Mouse (Mus musculus) layer of hippocampus, adult 2 months (tissue): Measurements from ENCODE around the gene Npw. TPM values are rescaled to one million over a fixed set of nuclear protein-coding genes. Genes with fewer than 3 reads are reported as not detected.
"Not testable (repeated sequence)": the region's sequence is repeated elsewhere in the genome, so short reads cannot be mapped to it uniquely, and the experiment has no call there.

ENCODE experiments used
- DNase-seq, 2 experiments: peaks; one replicate each; pipeline ENCODE4 v3.0.0; 2022; ENCODE audit warnings: low spot score in 2 of 2
- H3K27ac ChIP-seq: fragments of 200-600 bp; 2 replicates; pipeline ENCODE4 v1.8.1; 2022
- H3K4me3 ChIP-seq: fragments of 200-600 bp; 2 replicates; pipeline ENCODE4 v1.8.1; 2022; ENCODE audit warnings: mild to moderate bottlenecking
- CTCF ChIP-seq: fragments of 200-600 bp; conservative IDR thresholded peaks from 2 replicates; pipeline ENCODE4 v1.8.1; 2022; ENCODE audit warnings: antibody characterized with exemption, mild to moderate bottlenecking, moderate library complexity
- total RNA-seq, 2 experiments: library from RNA; stranded (reverse); gene quantifications; 2 replicates each; pipeline ENCODE4 v1.2.3; 2021

Gene Npw
- total RNA-seq, 2 experiments from 2014 or later, result 2.0 to 2.3 TPM

- DNase-seq, result peak; percentile 55 to 59
- Histone ChIP-seq H3K4me3 (no peak overlapping the region), H3K27ac (no peak overlapping the region)
- peak; percentile 84 for TF ChIP-seq CTCF
Measured at GRCm38 (mm10) chr17:24667416-24667815, 9.2 kb upstream of the Npw start.

- not testable (repeated sequence) for H3K4me3 ChIP-seq, H3K27ac ChIP-seq, DNase-seq
Measured at GRCm38 (mm10) chr17:24667011-24667410, 8.8 kb upstream of the Npw start.

- Histone ChIP-seq H3K4me3 (no peak overlapping the region), H3K27ac (no peak overlapping the region)
- no peak for DNase-seq
- TF ChIP-seq CTCF, result no peak
Measured at GRCm38 (mm10) chr17:24654969-24655368, 3.3 kb downstream of the Npw start.

GRCm38 (mm10) chr17:24653967-24654710 lies 4.1 kb downstream of the Npw start:
- peak in 1 of 2 experiments; percentile 68 for DNase-seq
- H3K27ac ChIP-seq, result peak overlapping the region; percentile 29; the same call in 1 of the 2 replicates
- TF ChIP-seq CTCF, result peak; percentile 92
- H3K4me3 ChIP-seq, result no peak overlapping the region; the same call in 1 of the 2 replicates

- Histone ChIP-seq H3K4me3 (no peak overlapping the region), H3K27ac (no peak overlapping the region)
- no peak for TF ChIP-seq CTCF
- DNase-seq, result no peak
Measured at GRCm38 (mm10) chr17:24651835-24652234, 6.4 kb downstream of the Npw start.

GRCm38 (mm10) chr17:24650766-24651165 lies 7.5 kb downstream of the Npw start:
- no peak for TF ChIP-seq CTCF
- Histone ChIP-seq H3K27ac (peak overlapping the region; percentile 91; the same call in 1 of the 2 replicates), H3K4me3 (peak overlapping the region; percentile 84; the same call in 1 of the 2 replicates)
- DNase-seq, result no peak

GRCm38 (mm10) chr17:24650070-24650616 lies 8.1 kb downstream of the Npw start, which contains the start of gene Slc9a3r2:
TSS of gene Slc9a3r2 (minus strand) at chr17:24650327.
- peak within 1 kb of the TSS; percentile 91 for H3K27ac ChIP-seq
- TF ChIP-seq CTCF, result no peak
- peak within 1 kb of the TSS; percentile 84 for H3K4me3 ChIP-seq
- DNase-seq, result peak in 1 of 2 experiments; percentile 25

GRCm38 (mm10) chr17:24649581-24650069 lies 8.6 kb downstream of the Npw start:
- DNase-seq, result no peak
- Histone ChIP-seq H3K27ac (peak overlapping the region; percentile 91), H3K4me3 (peak overlapping the region; percentile 84)
- peak; percentile 18; the same call in 1 of the 2 replicates for TF ChIP-seq CTCF

GRCm38 (mm10) chr17:24648731-24649377 lies 9.4 kb downstream of the Npw start:
- no peak for DNase-seq
- Histone ChIP-seq H3K27ac (peak overlapping the region; percentile 91), H3K4me3 (peak overlapping the region; percentile 84)
- TF ChIP-seq CTCF, result no peak

GRCm38 (mm10) chr17:24647493-24647892 lies 10.8 kb downstream of the Npw start:
- DNase-seq, result no peak
- no peak for TF ChIP-seq CTCF
- Histone ChIP-seq H3K4me3 (peak overlapping the region; percentile 34), H3K27ac (peak overlapping the region; percentile 89)

- Histone ChIP-seq H3K27ac (peak overlapping the region; percentile 89), H3K4me3 (no peak overlapping the region)
- TF ChIP-seq CTCF, result no peak
- DNase-seq, result no peak
Measured at GRCm38 (mm10) chr17:24646381-24646780, 11.9 kb downstream of the Npw start.

- Histone ChIP-seq H3K4me3 (no peak overlapping the region), H3K27ac (peak overlapping the region; percentile 89)
- DNase-seq, result no peak
- no peak for TF ChIP-seq CTCF
Measured at GRCm38 (mm10) chr17:24645916-24646315, 12.3 kb downstream of the Npw start.
